ENCODE assay signal across 8 mouse cellular contexts in genomic region chr9:61378516-61378915, GRCm38 (mm10). TPM values are rescaled to one million over a fixed set of nuclear protein-coding genes. Genes with fewer than 3 reads are reported as not detected.
A peak's percentile ranks its signal among the peaks of the same experiment; 100 is the strongest.
DNase-seq lines count a peak whose midpoint lies in the region; ATAC-seq and TF ChIP-seq lines count a peak whose summit lies in the region.

No protein-coding gene starts in this region.

- peak overlapping the region; percentile 19; the same call in 1 of the 2 replicates for H3K4me2 ChIP-seq in kidney, postnatal 0 days (ENCODE audit: low read length)
- H3K4me2 ChIP-seq in forebrain, embryonic 12.5 days: peak overlapping the region; percentile 72

- ATAC-seq in kidney, postnatal 0 days (replicated peaks; ENCODE audit: low FRiP score, low read depth): no peak
- ATAC-seq in forebrain, embryonic 12.5 days (ENCODE audit: low FRiP score): no peak
- ATAC-seq in frontal cortex, adult (ENCODE audit: low TSS enrichment): no peak

- no peaks in the 10 kb centered on the region for H3K9me3 ChIP-seq in kidney, postnatal 0 days (replicated peaks; ENCODE audit: low read length)
- H3K9me3 ChIP-seq in forebrain, embryonic 12.5 days: no peaks in the 10 kb centered on the region
- H3K9me3 ChIP-seq in limb, embryonic 10.5 days (replicated peaks): no peaks in the 10 kb centered on the region

- no peaks in the 10 kb centered on the region for H3K27me3 ChIP-seq in kidney, postnatal 0 days (ENCODE audit: insufficient read depth, low read length)
- peaks cover 15% of the 10 kb centered on the region; the same call in 1 of the 2 replicates for H3K27me3 ChIP-seq in forebrain, embryonic 12.5 days
- H3K27me3 ChIP-seq in limb, embryonic 10.5 days (ENCODE audit: low read depth, poor library complexity, severe bottlenecking): peaks cover 16% of the 10 kb centered on the region; the same call in 1 of the 2 replicates

- H3K9ac ChIP-seq in kidney, postnatal 0 days (ENCODE audit: low read depth, low read length): no peak overlapping the region
- 0 out of 2 replicates have a peak overlapping the region, but pooled peaks have one; percentile 31 for H3K9ac ChIP-seq in forebrain, embryonic 12.5 days

- no peak for TF ChIP-seq CTCF in kidney, postnatal 0 days (IDR thresholded peaks at IDR 0.05; ENCODE audit: low read depth)

- H3K4me3 ChIP-seq in kidney, postnatal 0 days (replicated peaks; ENCODE audit: low read depth, low read length): no peak overlapping the region
- no peak overlapping the region for H3K4me3 ChIP-seq in forebrain, embryonic 12.5 days (replicated peaks)
- 0 out of 2 replicates have a peak overlapping the region, but pooled peaks have one; percentile 39 for H3K4me3 ChIP-seq in limb, embryonic 10.5 days

- no peak overlapping the region for H3K27ac ChIP-seq in kidney, postnatal 0 days
- peak overlapping the region; percentile 71 for H3K27ac ChIP-seq in forebrain, embryonic 12.5 days
- no peak overlapping the region for H3K27ac ChIP-seq in limb, embryonic 10.5 days

- WGBS in kidney, postnatal 0 days: 33% methylated on average over 8 of the region's 8 CpGs
- 27% methylated on average over 8 of the region's 8 CpGs for WGBS in forebrain, embryonic 12.5 days
- WGBS in limb, embryonic 10.5 days: 18% methylated on average over 8 of the region's 8 CpGs

- peaks cover 21% of the 10 kb centered on the region for H3K36me3 ChIP-seq in kidney, postnatal 0 days (ENCODE audit: insufficient read depth, low read length)
- H3K36me3 ChIP-seq in forebrain, embryonic 12.5 days (replicated peaks): peaks cover 38% of the 10 kb centered on the region
- peaks cover 91% of the 10 kb centered on the region for H3K36me3 ChIP-seq in limb, embryonic 10.5 days

- H3K4me1 ChIP-seq in kidney, postnatal 0 days (replicated peaks; ENCODE audit: insufficient read depth, low read length): peaks cover 42% of the 10 kb centered on the region
- H3K4me1 ChIP-seq in forebrain, embryonic 12.5 days: peaks cover 92% of the 10 kb centered on the region
- peaks cover 97% of the 10 kb centered on the region for H3K4me1 ChIP-seq in limb, embryonic 10.5 days

- no peak for DNase-seq in kidney, postnatal 0 days (ENCODE audit: low spot score)
- no peak for DNase-seq in kidney, adult 8-10 months
- peak; percentile 55 for DNase-seq in adipocyte (ENCODE audit: low spot score)
- peak; percentile 40 for DNase-seq in limb, embryonic 10.5 days (ENCODE audit: low spot score)
- peak; percentile 66 for DNase-seq in retina, embryonic 14.5 days (ENCODE audit: low spot score)
- DNase-seq in left cerebral cortex, adult 11 months (ENCODE audit: low spot score): no peak

RNA-seq across cellular contexts. Expression of gene Tle3, which starts 6.3 kb away (rescaled TPM):
- 22.0 and 22.9 TPM in 2 replicates for polyA plus RNA-seq in kidney, postnatal 0 days (2015; fragmentation: Nextera tagmentation; extraction: Ambion mirVana)
- 55.6 and 56.2 TPM in 2 replicates for polyA plus RNA-seq in forebrain, embryonic 12.5 days (2016; fragmentation: Nextera tagmentation; extraction: Ambion mirVana)
- 53.4 and 55.7 TPM in 2 replicates for polyA plus RNA-seq in limb, embryonic 10.5 days (2016; fragmentation: Nextera tagmentation; extraction: Ambion mirVana)

Comparison
In these comparisons a context has a peak if more than half of its experiments do, and no peak if none do; other contexts are left out.
1. DNase-seq: peak in adipocyte (single experiment), limb, embryonic 10.5 days (single experiment) and retina, embryonic 14.5 days (single experiment); none in kidney, postnatal 0 days (single experiment), kidney, adult 8-10 months (0 of 2) and left cerebral cortex, adult 11 months (single experiment).